8 mouse cellular contexts compared by ENCODE assay signal in the genomic region with DNA sequence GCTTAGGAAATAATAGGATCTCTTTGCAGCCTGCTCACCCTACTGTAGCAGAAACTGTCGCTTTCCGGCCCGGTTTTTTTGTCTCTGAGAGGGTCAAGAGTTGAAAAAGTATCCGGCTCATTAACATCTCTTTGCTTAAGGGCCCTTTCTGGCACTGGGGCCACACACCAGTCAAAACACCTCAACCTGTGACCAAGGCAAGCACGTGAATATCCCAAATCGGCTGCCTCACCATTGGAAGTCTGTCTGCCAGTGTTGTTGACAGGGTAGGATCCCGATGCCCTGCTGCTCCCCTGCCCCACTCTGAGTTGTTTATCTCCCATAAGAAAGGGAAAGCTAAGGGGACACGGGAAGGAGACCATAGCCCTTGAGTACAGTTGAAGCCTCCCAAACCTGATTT. TPM values are rescaled to one million over a fixed set of nuclear protein-coding genes. Genes with fewer than 3 reads are reported as not detected.
DNase-seq lines count a peak whose midpoint lies in the region; ATAC-seq and TF ChIP-seq lines count a peak whose summit lies in the region.

No protein-coding gene starts in this region.

- no peak for TF ChIP-seq POLR2A in kidney, adult 2 months (IDR thresholded peaks at IDR 0.05; ENCODE audit: low read depth, low read length)
- TF ChIP-seq POLR2A in myocyte (IDR thresholded peaks at IDR 0.05; ENCODE audit: insufficient read length, low read depth), result no peak

- TF ChIP-seq CTCF in kidney, adult 2 months (conservative IDR thresholded peaks at IDR 0.05; ENCODE audit: insufficient read depth, insufficient read length, low read depth, low read length), result no peak

- no peak overlapping the region for H3K27ac ChIP-seq in kidney, embryonic 16.5 days (ENCODE audit: low read length)
- H3K27ac ChIP-seq in kidney, adult 2 months (ENCODE audit: insufficient read depth, low read depth, low read length), result no peak overlapping the region
- H3K27ac ChIP-seq in embryonic facial prominence, embryonic 15.5 days (replicated peaks), result no peak overlapping the region
- no peak overlapping the region for H3K27ac ChIP-seq in intestine, embryonic 15.5 days

- H3ac ChIP-seq in myocyte (ENCODE audit: control insufficient read depth, insufficient read length), result no peak overlapping the region

- H3K9me3 ChIP-seq in kidney, embryonic 16.5 days (ENCODE audit: low read length), result no peaks in the 10 kb centered on the region
- H3K9me3 ChIP-seq in embryonic facial prominence, embryonic 15.5 days (replicated peaks), result no peaks in the 10 kb centered on the region
- H3K9me3 ChIP-seq in intestine, embryonic 15.5 days, result no peaks in the 10 kb centered on the region

- H3K4me2 ChIP-seq in kidney, embryonic 16.5 days (replicated peaks; ENCODE audit: low read depth, low read length), result peak overlapping the region; percentile 61
- peak overlapping the region; percentile 52 for H3K4me2 ChIP-seq in embryonic facial prominence, embryonic 15.5 days (replicated peaks)
- peak overlapping the region; percentile 69 for H3K4me2 ChIP-seq in intestine, embryonic 15.5 days (replicated peaks)
- H3K4me2 ChIP-seq in myocyte (ENCODE audit: low read depth), result peak overlapping the region; percentile 68

- H3K4me3 ChIP-seq in kidney, embryonic 16.5 days (ENCODE audit: low read length), result peak overlapping the region; percentile 39
- no peak overlapping the region for H3K4me3 ChIP-seq in kidney, adult 2 months (ENCODE audit: insufficient read depth, low read depth, low read length)
- peak overlapping the region; percentile 26; the same call in 1 of the 2 replicates for H3K4me3 ChIP-seq in embryonic facial prominence, embryonic 15.5 days (replicated peaks)
- H3K4me3 ChIP-seq in intestine, embryonic 15.5 days (replicated peaks), result no peak overlapping the region
- peak overlapping the region; percentile 8 for H3K4me3 ChIP-seq in myocyte

- no peaks in the 10 kb centered on the region for H3K36me3 ChIP-seq in kidney, embryonic 16.5 days (ENCODE audit: insufficient read depth, low read length)
- H3K36me3 ChIP-seq in kidney, adult 2 months (ENCODE audit: control insufficient read depth, insufficient read depth, low read length), result no peaks in the 10 kb centered on the region
- H3K36me3 ChIP-seq in embryonic facial prominence, embryonic 15.5 days, result no peaks in the 10 kb centered on the region
- no peaks in the 10 kb centered on the region for H3K36me3 ChIP-seq in intestine, embryonic 15.5 days
- H3K36me3 ChIP-seq in myocyte (ENCODE audit: control insufficient read depth, insufficient read depth), result no peaks in the 10 kb centered on the region

- peaks cover 31% of the 10 kb centered on the region for H3K4me1 ChIP-seq in kidney, embryonic 16.5 days (ENCODE audit: insufficient read depth, low read length)
- peaks cover 37% of the 10 kb centered on the region for H3K4me1 ChIP-seq in kidney, adult 2 months (ENCODE audit: control insufficient read depth, insufficient read depth, low read length)
- H3K4me1 ChIP-seq in embryonic facial prominence, embryonic 15.5 days, result peaks cover 18% of the 10 kb centered on the region; the same call in 1 of the 2 replicates
- 0 out of 2 replicates have a peak, but pooled peaks cover 3% of the 10 kb centered on the region for H3K4me1 ChIP-seq in intestine, embryonic 15.5 days (replicated peaks)

- no peak for ATAC-seq in kidney, embryonic 16.5 days (ENCODE audit: low FRiP score, low TSS enrichment)
- ATAC-seq in embryonic facial prominence, embryonic 15.5 days (ENCODE audit: insufficient number of reproducible peaks, low FRiP score, low TSS enrichment, low read depth), result no peak
- no peak for ATAC-seq in intestine, embryonic 15.5 days
- no peak for ATAC-seq in megakaryocyte-erythroid progenitor cell, adult 5-6 weeks (replicated peaks; ENCODE audit: low FRiP score, low TSS enrichment, poor library complexity, severe bottlenecking)

- no peaks in the 10 kb centered on the region for H3K27me3 ChIP-seq in kidney, embryonic 16.5 days (ENCODE audit: insufficient read depth, low read length)
- H3K27me3 ChIP-seq in kidney, adult 2 months (replicated peaks; ENCODE audit: control insufficient read depth, insufficient read depth, low read length), result no peaks in the 10 kb centered on the region
- peaks cover 14% of the 10 kb centered on the region; the same call in 1 of the 2 replicates for H3K27me3 ChIP-seq in embryonic facial prominence, embryonic 15.5 days
- H3K27me3 ChIP-seq in intestine, embryonic 15.5 days (replicated peaks), result no peaks in the 10 kb centered on the region
- H3K27me3 ChIP-seq in myocyte (ENCODE audit: control insufficient read depth, insufficient read depth, insufficient read length), result no peaks in the 10 kb centered on the region

- H3K9ac ChIP-seq in kidney, embryonic 16.5 days (replicated peaks; ENCODE audit: low read length), result peak overlapping the region; percentile 45; the same call in 1 of the 2 replicates
- no peak overlapping the region for H3K9ac ChIP-seq in embryonic facial prominence, embryonic 15.5 days
- H3K9ac ChIP-seq in intestine, embryonic 15.5 days, result no peak overlapping the region

- WGBS in kidney, embryonic 16.5 days, result 9% methylated on average over 8 of the region's 8 CpGs
- 22% methylated on average over 8 of the region's 8 CpGs for WGBS in kidney, adult 2 months
- WGBS in embryonic facial prominence, embryonic 15.5 days, result 17% methylated on average over 8 of the region's 8 CpGs
- 15% methylated on average over 8 of the region's 8 CpGs for WGBS in intestine, embryonic 15.5 days

- no peak for DNase-seq in kidney, adult 2 months
- DNase-seq in layer of hippocampus, postnatal 10 days (ENCODE audit: low spot score in 2 of 2), result no peak
- DNase-seq in gastrocnemius, adult 8-10 months (ENCODE audit: low spot score in 2 of 2), result no peak

- no peaks in the 10 kb centered on the region for H3K79me2 ChIP-seq in myocyte (ENCODE audit: control insufficient read depth, insufficient read depth)

TF ChIP-seq in myocyte, 11 proteins besides CTCF, POLR2A, EP300 and RAD21:
- TF ChIP-seq REST (IDR thresholded peaks at IDR 0.05; ENCODE audit: insufficient read depth, insufficient read length), result no peak
- TF ChIP-seq MYOD1 (IDR thresholded peaks at IDR 0.05; ENCODE audit: control insufficient read depth in 1 of 3, insufficient read length in 2 of 3, low read depth in 2 of 3), result no peak
- TF ChIP-seq POLR2AphosphoS2 (IDR thresholded peaks at IDR 0.05; ENCODE audit: insufficient read length, low read depth), result no peak
- TF ChIP-seq TCF3 (IDR thresholded peaks at IDR 0.05; ENCODE audit: insufficient read length, low read depth), result no peak
- no peak for TF ChIP-seq CEBPB (IDR thresholded peaks at IDR 0.05; ENCODE audit: insufficient read depth, poor library complexity, severe bottlenecking)
- no peak for TF ChIP-seq E2F4 (IDR thresholded peaks at IDR 0.05; ENCODE audit: insufficient read depth)
- no peak for TF ChIP-seq SRF (IDR thresholded peaks at IDR 0.05; ENCODE audit: control insufficient read depth, insufficient read length, low read depth)

RNA-seq across cellular contexts. Expression of a gene that starts 7.8 kb away (rescaled TPM):
- polyA plus RNA-seq in kidney, embryonic 16.5 days (2015; fragmentation: Nextera tagmentation; extraction: Ambion mirVana), result 7.4 and 7.9 TPM in 2 replicates
- polyA plus RNA-seq in kidney, adult 2 months (2012; rRNA removed), result 30.8 and 31.3 TPM in 2 replicates
- polyA plus RNA-seq in embryonic facial prominence, embryonic 15.5 days (2015; fragmentation: Nextera tagmentation; extraction: Ambion mirVana), result 3.2 and 4.3 TPM in 2 replicates
- polyA plus RNA-seq in intestine, embryonic 15.5 days (2015; fragmentation: Nextera tagmentation; extraction: Ambion mirVana), result 2.2 and 2.3 TPM in 2 replicates
- polyA plus RNA-seq in myocyte (2012; fragmentation: generic; extraction: Trizol), result 6.3 TPM
- 20.5 and 25.4 TPM in 2 replicates for total RNA-seq in megakaryocyte-erythroid progenitor cell, adult 5-6 weeks (2014; fragmentation: Nextera tagmentation)
- total RNA-seq in megakaryocyte-erythroid progenitor cell, adult 5-6 weeks (2017), result 12.2 and 15.6 TPM in 2 replicates
- 1 to 10 TPM; 7.4 to 7.7 TPM for total RNA-seq in layer of hippocampus, postnatal 10 days (2021)
- 10 to 100 TPM in 2 of 4 experiments, 1 to 10 TPM in 2; 9.7 to 10.9 (median 10.2) TPM for total RNA-seq in gastrocnemius, adult 8-10 months (2022)

Comparison
In these comparisons a context has a peak if more than half of its experiments do, and no peak if none do; other contexts are left out.
1. H3K4me3 ChIP-seq: peak in kidney, embryonic 16.5 days (single experiment), embryonic facial prominence, embryonic 15.5 days (single experiment) and myocyte (single experiment); none in kidney, adult 2 months (single experiment) and intestine, embryonic 15.5 days (single experiment).
2. Peak in every context shown above with its lines, with median percentiles within 50 percentile points of each other: H3K4me2 ChIP-seq.